Mouse (Mus musculus): ENCODE measurements around the gene Zfp653. TPM values are rescaled to one million over a fixed set of nuclear protein-coding genes. Genes with fewer than 3 reads are reported as not detected.

The Zfp653 gene
- polyA plus RNA-seq, 1 experiment from 2014 or later: 20.4 TPM

DNA sequence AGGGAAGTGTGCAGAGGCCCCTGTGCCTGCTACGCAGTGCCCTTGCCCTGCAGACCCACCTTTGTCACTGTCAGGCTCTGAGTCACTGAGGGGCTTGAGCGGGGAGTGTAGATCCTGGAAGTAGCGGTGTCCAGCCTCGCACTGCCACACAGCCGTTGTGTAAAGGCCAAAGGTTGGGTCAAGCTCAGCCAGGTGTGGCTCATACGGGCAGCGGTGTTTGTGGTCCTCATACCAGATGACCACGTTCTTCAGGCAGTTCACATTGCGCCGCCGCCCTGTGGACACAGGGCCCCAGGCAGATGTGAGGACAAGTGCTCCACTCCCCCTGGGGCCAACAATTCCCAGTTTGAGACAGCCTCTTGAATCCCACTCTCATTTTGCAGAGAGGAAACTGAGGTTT is 5.5 kb downstream of the Zfp653 start:
- Histone ChIP-seq H3K9me3 (replicated peaks) (no peaks in the 10 kb centered on the region), H3K4me1 (peaks cover 15% of the 10 kb centered on the region), H3K36me3 (peaks cover 64% of the 10 kb centered on the region), H3K27ac (no peak overlapping the region), H3K4me2 (replicated peaks) (no peak overlapping the region), H3K27me3 (no peaks in the 10 kb centered on the region), H3K9ac (no peak overlapping the region), H3K4me3 (no peak overlapping the region)
- ATAC-seq (ENCODE audit: low FRiP score): no peak
- 97% methylated on average over 11 of the region's 11 CpGs for WGBS

DNA sequence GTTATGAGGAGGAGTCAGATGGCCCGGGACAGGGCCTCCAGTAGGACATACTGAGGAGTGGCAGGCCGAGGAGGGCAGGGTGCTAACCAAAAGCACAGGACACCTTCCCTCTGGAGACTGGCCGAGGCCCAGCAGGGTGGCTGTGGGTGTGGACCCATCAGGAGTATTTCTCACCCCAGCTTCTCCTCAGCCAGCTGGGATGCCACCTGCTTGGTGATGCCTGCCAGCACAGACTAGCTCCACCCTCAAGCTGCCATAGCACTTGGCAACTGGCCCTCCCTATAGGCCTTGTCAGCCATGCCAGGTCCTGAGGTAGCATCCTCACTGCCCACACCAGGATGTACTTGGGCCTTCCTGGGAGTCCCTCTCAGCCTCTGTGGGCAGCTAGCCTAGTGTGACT is 6.8 kb downstream of the Zfp653 start:
- WGBS: 100% methylated on average over 3 of the region's 3 CpGs

DNA sequence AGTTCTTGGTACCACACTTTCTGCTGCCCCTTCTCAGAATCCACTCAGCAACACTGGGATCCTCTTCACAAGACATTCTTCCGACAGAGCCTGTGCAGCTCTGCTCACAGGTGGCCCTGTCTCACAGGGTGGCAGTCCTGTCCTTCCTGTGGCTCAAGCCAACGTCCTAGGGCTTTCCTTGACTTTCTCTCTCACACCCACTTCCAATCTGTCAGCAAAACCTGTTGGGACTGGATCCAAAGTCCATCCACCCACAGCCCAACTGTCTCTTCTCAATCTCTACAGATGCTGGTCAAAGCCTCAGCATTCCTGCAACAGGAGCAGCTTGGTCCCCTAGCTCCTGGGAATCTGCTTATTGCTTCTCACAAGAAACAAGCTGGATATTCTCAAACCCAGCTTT is 9.8 kb downstream of the Zfp653 start:
- Histone ChIP-seq H3K9ac (no peak overlapping the region), H3K4me1 (no peaks in the 10 kb centered on the region), H3K27ac (no peak overlapping the region), H3K36me3 (peaks cover 84% of the 10 kb centered on the region), H3K4me3 (no peak overlapping the region), H3K9me3 (replicated peaks) (0 out of 2 replicates have a peak, but pooled peaks cover 4% of the 10 kb centered on the region), H3K4me2 (replicated peaks) (no peak overlapping the region), H3K27me3 (no peaks in the 10 kb centered on the region)
- 91% methylated on average over 2 of the region's 2 CpGs for WGBS
- no peak for ATAC-seq (ENCODE audit: low FRiP score)

More for the DNA sequence above, 6.8 kb downstream of the Zfp653 start:
- H3K4me2 ChIP-seq (replicated peaks): no peak overlapping the region
- H3K4me1 ChIP-seq: 0 out of 2 replicates have a peak, but pooled peaks cover 3% of the 10 kb centered on the region
- 0 out of 2 replicates have a peak, but pooled peaks cover 2% of the 10 kb centered on the region for H3K9me3 ChIP-seq (replicated peaks)
- no peaks in the 10 kb centered on the region for H3K27me3 ChIP-seq
- H3K9ac ChIP-seq: no peak overlapping the region
- H3K27ac ChIP-seq: no peak overlapping the region
- no peak for ATAC-seq (ENCODE audit: low FRiP score)
- H3K4me3 ChIP-seq: no peak overlapping the region
- peaks cover 69% of the 10 kb centered on the region for H3K36me3 ChIP-seq

DNA sequence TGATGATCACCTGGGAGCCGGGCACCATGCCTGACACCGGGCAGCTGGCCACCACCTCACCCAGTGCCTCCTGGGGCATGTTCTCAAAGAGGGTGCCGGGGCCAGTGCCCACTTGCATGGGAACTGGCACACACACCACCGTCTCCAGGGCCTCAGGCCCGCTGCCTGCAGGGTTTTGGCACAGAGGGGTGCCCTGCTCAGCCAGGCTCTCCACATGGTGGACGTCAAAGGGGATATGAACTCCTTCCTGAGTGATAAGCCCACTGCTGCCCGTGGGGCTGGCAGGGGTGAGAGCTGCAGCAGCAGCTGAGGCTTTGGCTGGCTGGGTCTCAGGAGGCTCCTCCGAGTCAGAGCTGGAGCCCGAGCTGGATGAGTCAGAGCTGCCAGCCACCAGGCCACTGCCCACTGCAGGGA is 13.2 kb downstream of the Zfp653 start:
- no peak overlapping the region for H3K4me2 ChIP-seq (replicated peaks)
- H3K4me1 ChIP-seq: peaks cover 8% of the 10 kb centered on the region
- H3K9ac ChIP-seq: peak overlapping the region; percentile 13; the same call in 1 of the 2 replicates
- WGBS: 95% methylated on average over 9 of the region's 9 CpGs
- no peak for ATAC-seq (ENCODE audit: low FRiP score)
- H3K4me3 ChIP-seq: no peak overlapping the region
- no peak overlapping the region for H3K27ac ChIP-seq
- peaks cover 54% of the 10 kb centered on the region for H3K36me3 ChIP-seq
- H3K27me3 ChIP-seq: peaks cover 19% of the 10 kb centered on the region
- H3K9me3 ChIP-seq (replicated peaks): 0 out of 2 replicates have a peak, but pooled peaks cover 4% of the 10 kb centered on the region

DNA sequence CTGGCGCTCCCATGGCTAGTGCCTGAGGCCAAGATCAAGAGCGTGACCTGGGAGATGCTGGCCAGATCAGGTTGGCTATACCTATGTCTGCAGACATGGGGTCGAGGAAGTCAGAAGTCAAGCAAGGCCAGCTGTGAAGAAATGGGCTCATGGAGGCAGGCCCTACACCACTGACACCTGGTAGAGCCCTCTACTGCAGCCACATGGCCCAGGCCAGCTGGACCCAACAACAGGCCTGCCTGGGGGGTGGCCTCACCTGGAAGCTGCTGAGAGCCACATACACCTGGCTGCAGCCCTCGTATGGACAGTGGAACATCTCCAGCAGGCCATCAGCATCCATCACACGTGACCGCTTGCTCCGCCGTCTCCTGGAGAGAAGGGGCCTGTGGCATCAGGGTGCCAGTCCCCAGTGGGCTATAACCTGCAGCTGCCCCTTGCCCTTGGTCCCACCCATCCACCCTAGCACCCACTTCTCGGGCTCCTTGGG is 14.1 kb downstream of the Zfp653 start:
- H3K9me3 ChIP-seq (replicated peaks): 0 out of 2 replicates have a peak, but pooled peaks cover 4% of the 10 kb centered on the region
- H3K27me3 ChIP-seq: peaks cover 28% of the 10 kb centered on the region
- 94% methylated on average over 9 of the region's 9 CpGs for WGBS
- ATAC-seq (ENCODE audit: low FRiP score): no peak
- H3K36me3 ChIP-seq: peaks cover 45% of the 10 kb centered on the region
- no peak overlapping the region for H3K9ac ChIP-seq
- peaks cover 11% of the 10 kb centered on the region for H3K4me1 ChIP-seq
- no peak overlapping the region for H3K4me2 ChIP-seq (replicated peaks)
- no peak overlapping the region for H3K4me3 ChIP-seq
- H3K27ac ChIP-seq: no peak overlapping the region

DNA sequence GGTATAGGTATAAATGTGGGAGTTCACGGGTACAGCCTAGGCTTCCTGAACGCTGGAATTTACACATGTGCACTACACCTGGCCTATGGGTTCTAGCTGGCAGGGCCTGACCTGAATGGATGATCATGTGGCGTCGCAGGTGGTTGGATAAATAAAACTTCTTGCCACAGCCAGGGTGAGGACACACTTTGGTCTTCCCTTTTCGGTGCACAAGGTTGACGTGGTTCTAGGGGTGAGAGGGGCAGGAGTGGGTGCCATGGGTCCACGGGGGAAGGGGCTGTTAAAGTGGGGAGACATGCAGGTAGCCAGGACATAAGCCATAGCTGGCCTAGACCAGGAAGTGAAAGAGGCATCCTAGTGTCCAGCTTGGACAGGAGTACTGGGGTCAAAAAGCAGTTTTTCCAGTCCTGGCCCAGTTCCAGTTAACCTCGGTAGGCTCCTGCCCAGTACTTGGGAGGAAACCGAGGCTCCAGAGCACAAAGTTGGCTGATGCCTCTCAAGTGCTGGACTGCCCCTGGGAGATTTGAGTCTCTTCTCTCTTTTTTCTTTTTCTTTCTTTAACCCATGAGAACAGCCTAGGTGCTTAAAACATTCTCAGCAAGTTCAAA is 14.8 kb downstream of the Zfp653 start:
- Histone ChIP-seq H3K4me1 (peaks cover 12% of the 10 kb centered on the region), H3K4me3 (no peak overlapping the region), H3K9ac (no peak overlapping the region), H3K27me3 (peaks cover 34% of the 10 kb centered on the region), H3K36me3 (peaks cover 39% of the 10 kb centered on the region), H3K4me2 (replicated peaks) (no peak overlapping the region), H3K9me3 (replicated peaks) (0 out of 2 replicates have a peak, but pooled peaks cover 4% of the 10 kb centered on the region), H3K27ac (no peak overlapping the region)
- 82% methylated on average over 9 of the region's 9 CpGs for WGBS
- ATAC-seq (ENCODE audit: low FRiP score): no peak

DNA sequence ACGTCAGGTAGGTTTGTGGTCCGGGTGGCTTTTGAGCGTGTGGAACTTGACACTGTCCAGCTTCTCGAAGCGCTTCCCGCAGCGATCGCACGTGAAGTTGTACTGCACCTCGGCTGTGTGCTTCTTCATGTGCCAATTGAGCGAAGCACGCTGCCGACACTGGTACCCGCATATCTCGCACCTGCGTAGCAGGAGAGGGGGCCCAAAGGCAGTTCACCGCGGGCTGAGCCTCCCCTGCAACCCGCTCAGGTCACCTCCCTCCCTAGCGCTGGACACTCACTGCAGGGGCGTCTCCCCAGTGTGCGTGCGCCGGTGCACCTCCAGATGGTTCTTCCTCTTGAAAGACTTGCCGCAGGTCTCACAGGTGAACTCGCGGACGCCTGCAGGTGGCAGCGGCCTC is 15.5 kb downstream of the Zfp653 start:
- Histone ChIP-seq H3K4me2 (replicated peaks) (no peak overlapping the region), H3K36me3 (peaks cover 32% of the 10 kb centered on the region), H3K4me3 (no peak overlapping the region), H3K9me3 (replicated peaks) (0 out of 2 replicates have a peak, but pooled peaks cover 4% of the 10 kb centered on the region), H3K9ac (no peak overlapping the region), H3K27me3 (peaks cover 41% of the 10 kb centered on the region), H3K27ac (no peak overlapping the region), H3K4me1 (peaks cover 12% of the 10 kb centered on the region)
- WGBS: 41% methylated on average over 29 of the region's 29 CpGs
- no peak for ATAC-seq (ENCODE audit: low FRiP score)

DNA sequence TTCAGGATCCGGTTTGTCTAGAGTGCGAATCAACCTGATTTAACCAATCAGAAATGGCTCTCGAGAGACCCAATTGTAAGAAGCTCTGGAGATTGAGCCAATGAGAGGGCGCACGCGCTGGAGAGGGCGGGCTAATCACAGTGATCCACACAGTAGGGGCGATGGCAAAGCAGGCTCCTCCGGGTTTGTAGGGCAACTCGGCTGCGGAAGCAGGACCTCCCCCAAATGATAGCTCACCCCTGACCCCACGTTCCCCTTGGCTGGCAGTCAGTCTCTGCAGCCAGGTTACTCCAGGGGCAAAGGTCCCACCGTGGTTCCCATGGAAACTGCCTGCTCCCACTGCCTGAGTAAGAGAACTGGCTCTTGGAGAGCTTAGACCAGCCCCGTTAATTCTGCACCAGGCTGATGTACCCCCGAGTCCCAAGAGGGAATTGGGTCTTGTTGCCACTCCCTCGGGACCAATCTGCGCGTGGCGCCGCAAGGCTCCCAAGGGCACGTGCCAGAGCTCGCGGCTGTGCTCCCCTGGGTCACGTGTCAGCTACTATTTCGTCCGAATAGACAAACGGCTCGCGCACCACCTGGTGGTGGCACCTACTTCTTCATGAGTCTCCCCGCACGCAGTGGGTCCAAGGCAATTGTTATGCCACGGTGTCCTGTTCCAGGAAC is 16.6 kb downstream of the Zfp653 start:
- Histone ChIP-seq H3K9ac (no peak overlapping the region), H3K4me2 (replicated peaks) (peak overlapping the region; percentile 38), H3K4me3 (peak overlapping the region; percentile 14; the same call in 1 of the 2 replicates), H3K27ac (no peak overlapping the region), H3K9me3 (replicated peaks) (0 out of 2 replicates have a peak, but pooled peaks cover 4% of the 10 kb centered on the region), H3K36me3 (peaks cover 28% of the 10 kb centered on the region), H3K27me3 (peaks cover 49% of the 10 kb centered on the region), H3K4me1 (peaks cover 16% of the 10 kb centered on the region)
- ATAC-seq (ENCODE audit: low FRiP score): peak; percentile 20
- WGBS: 2% methylated on average over 32 of the region's 32 CpGs

DNA sequence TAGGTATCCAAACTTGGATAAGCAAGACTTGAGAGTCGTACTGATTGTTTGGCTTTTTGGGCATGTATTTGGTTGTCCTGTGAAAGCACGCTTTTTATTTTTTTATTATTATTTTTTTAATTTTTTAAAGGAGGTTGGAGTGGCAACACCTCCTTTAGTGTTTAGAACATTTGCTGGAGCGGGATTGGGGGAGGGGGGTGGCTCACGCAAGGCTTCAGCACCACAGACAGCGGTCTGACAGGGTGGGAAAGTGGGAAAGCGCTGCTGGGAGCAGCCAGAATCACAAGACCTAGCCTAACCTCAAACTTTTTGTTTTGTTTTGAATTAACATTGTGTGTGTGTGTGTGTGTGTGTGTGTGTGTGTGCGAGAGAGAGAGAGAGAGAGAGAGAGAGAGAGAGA is 17.5 kb downstream of the Zfp653 start:
- Histone ChIP-seq H3K4me1 (peaks cover 25% of the 10 kb centered on the region), H3K9me3 (replicated peaks) (no peaks in the 10 kb centered on the region), H3K9ac (no peak overlapping the region), H3K4me2 (replicated peaks) (no peak overlapping the region), H3K27me3 (peaks cover 49% of the 10 kb centered on the region), H3K4me3 (no peak overlapping the region), H3K27ac (no peak overlapping the region), H3K36me3 (peaks cover 23% of the 10 kb centered on the region)
- 36% methylated on average over 6 of the region's 7 CpGs for WGBS
- no peak for ATAC-seq (ENCODE audit: low FRiP score)

DNA sequence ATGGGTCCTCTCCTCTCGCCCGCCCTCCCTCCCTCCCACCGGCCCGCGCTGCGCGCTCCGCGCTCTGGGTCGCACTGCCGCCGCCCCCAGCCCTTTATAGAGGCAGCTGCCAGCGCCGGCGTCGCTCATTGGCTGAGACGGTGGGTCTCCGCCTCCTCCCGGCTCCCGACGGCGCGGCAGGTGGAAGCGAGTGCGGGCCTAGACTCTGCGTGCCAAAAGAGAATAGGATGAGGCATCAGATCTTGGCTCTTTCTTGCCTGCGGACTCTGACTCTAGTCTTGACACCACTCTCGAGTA is 19.3 kb downstream of the Zfp653 start, which contains the start of gene Elavl3:
Gene Elavl3, minus strand, starts transcription at position 66 of the 297 bp plus-strand sequence.
- under 1% methylated on average over 17 of the region's 28 CpGs for WGBS
- peak; percentile 67 for ATAC-seq (ENCODE audit: low FRiP score)
- Histone ChIP-seq H3K4me3 (peak within 1 kb of the TSS; percentile 89), H3K27ac (peak within 1 kb of the TSS; percentile 94), H3K36me3 (peaks cover 6% of the 10 kb centered on the region; the same call in 1 of the 2 replicates), H3K4me2 (replicated peaks) (peak within 1 kb of the TSS; percentile 69), H3K27me3 (peaks cover 49% of the 10 kb centered on the region), H3K9ac (peak within 1 kb of the TSS; percentile 97), H3K9me3 (replicated peaks) (no peaks in the 10 kb centered on the region), H3K4me1 (peaks cover 42% of the 10 kb centered on the region)

DNA sequence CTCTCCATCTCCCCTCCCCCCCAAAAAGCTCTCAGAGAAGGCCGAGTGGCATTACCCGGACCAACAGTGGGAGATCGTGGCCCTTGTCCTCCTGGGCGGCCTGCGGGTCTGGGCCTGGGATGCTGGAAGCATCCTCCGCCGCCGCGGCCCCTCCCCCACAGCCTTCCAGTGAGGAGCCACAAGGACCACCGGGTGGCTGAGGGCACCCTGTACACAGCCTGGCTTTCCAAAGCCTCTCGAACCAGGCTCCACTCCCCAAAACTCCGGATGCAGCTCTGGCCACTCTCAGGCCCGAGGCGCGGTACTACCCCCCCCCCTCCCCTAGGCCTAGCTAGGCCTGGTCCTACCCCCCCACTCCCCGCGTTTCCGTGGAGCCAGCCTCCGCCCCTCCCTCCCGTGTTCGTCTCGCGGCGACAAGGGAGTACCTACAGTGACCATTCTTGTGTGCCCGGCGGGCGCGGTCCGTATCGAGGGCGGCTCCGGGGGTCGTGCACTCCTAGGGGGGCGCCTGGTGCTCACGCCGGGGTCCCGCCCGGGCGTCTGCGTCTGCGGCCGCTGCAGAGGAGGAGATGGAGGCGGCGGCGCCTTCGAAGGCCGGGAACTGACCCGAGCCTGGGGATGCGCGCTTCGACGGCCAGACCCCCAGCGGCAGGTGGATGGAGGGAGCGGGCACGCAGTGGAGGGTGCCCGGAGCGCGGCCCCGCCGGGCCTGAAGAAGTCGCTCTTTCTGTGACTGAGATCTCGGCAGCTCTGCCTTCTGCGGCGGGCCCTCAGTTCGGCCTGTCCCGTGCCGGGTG is 19.8 kb downstream of the Zfp653 start:
- peak overlapping the region; percentile 69 for H3K4me2 ChIP-seq (replicated peaks)
- peaks cover 49% of the 10 kb centered on the region for H3K27me3 ChIP-seq
- H3K27ac ChIP-seq: peak overlapping the region; percentile 94
- H3K9ac ChIP-seq: peak overlapping the region; percentile 97
- WGBS: 2% methylated on average over 54 of the region's 67 CpGs
- ATAC-seq (ENCODE audit: low FRiP score): peak; percentile 44
- 0 out of 2 replicates have a peak, but pooled peaks cover under 1% of the 10 kb centered on the region for H3K36me3 ChIP-seq
- peak overlapping the region; percentile 89 for H3K4me3 ChIP-seq
- peaks cover 43% of the 10 kb centered on the region for H3K4me1 ChIP-seq
- H3K9me3 ChIP-seq (replicated peaks): no peaks in the 10 kb centered on the region

DNA sequence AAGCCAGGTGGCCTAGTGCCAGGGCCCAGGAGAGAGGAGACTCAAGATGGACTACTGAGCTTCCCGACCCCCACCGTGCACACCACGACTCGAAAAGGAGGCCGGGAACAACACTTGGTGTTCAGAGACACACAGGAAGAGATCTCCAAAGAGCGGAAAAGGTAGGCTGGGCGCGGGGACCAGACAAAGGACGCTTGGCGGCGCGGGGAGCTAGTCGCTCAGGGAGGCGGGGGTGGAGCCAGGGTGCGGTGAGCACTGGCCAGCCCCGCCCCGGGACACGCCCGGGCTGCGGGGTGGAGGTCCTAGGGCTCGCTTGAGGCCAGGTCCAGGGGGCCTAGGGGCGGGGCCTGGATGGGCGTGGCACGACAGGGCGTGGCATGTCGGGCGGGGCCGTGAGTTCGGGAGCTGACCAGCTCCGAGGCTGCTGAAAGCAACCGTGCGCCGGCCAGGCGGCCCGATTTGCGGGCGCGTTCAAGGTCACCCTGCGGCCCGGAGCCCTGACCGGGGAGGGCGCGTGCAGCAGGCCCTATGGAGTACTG is 20.8 kb downstream of the Zfp653 start:
- Histone ChIP-seq H3K36me3 (no peaks in the 10 kb centered on the region), H3K27me3 (peaks cover 41% of the 10 kb centered on the region), H3K27ac (peak overlapping the region; percentile 94), H3K4me3 (peak overlapping the region; percentile 89), H3K9me3 (replicated peaks) (no peaks in the 10 kb centered on the region), H3K4me1 (peaks cover 43% of the 10 kb centered on the region), H3K9ac (peak overlapping the region; percentile 97), H3K4me2 (replicated peaks) (peak overlapping the region; percentile 69)
- under 1% methylated on average over 43 of the region's 43 CpGs for WGBS
- ATAC-seq (ENCODE audit: low FRiP score): peak; percentile 55

Data from hindbrain, embryonic 12.5 days (tissue).